Mouse (Mus musculus) layer of hippocampus, adult 8-10 months (tissue): ENCODE measurements at regions not wholly inside any gene's neighbourhood (a gene's known extent, or its start where the extent isn't known, plus 50 kb on each side); places are given as distances from the start of the nearest gene placed in this dataset.
A peak's percentile ranks its signal among the peaks of the same experiment; 100 is the strongest.

Experiments used
- DNase-seq, 2 experiments: peaks; one replicate each; pipeline ENCODE4 v3.0.0; 2022; ENCODE audit warnings: low spot score in 2 of 2

GRCm38 (mm10) chr8:92133484-92134406 lies 223.7 kb upstream of the Irx5 start:
- peak; percentile 37 to 54 for DNase-seq

- DNase-seq = no peak
Observed at GRCm38 (mm10) chr8:92132949-92133348, 224.5 kb upstream of the Irx5 start.

GRCm38 (mm10) chr8:92132526-92132925 lies 224.9 kb upstream of the Irx5 start:
- DNase-seq = no peak

GRCm38 (mm10) chr8:92130025-92130557 lies 227.3 kb upstream of the Irx5 start:
- DNase-seq = no peak

GRCm38 (mm10) chr8:92129241-92130015 lies 228.0 kb upstream of the Irx5 start:
- DNase-seq = no peak

GRCm38 (mm10) chr8:92125631-92126030 lies 231.8 kb upstream of the Irx5 start:
- no peak for DNase-seq

GRCm38 (mm10) chr8:92121296-92121695 lies 236.1 kb upstream of the Irx5 start:
- DNase-seq = no peak

- no peak for DNase-seq
Observed at GRCm38 (mm10) chr8:92115479-92116267, 241.8 kb upstream of the Irx5 start.

- DNase-seq = no peak
Observed at GRCm38 (mm10) chr8:92114311-92115275, 242.8 kb upstream of the Irx5 start.

- no peak for DNase-seq
Observed at GRCm38 (mm10) chr8:92113901-92114300, 243.5 kb upstream of the Irx5 start.

GRCm38 (mm10) chr8:92113386-92113785 lies 244.0 kb upstream of the Irx5 start:
- no peak for DNase-seq

- no peak for DNase-seq
Observed at GRCm38 (mm10) chr8:92104561-92104960, 252.9 kb upstream of the Irx5 start.

GRCm38 (mm10) chr8:92102521-92102920 lies 254.9 kb upstream of the Irx5 start:
- DNase-seq = no peak

GRCm38 (mm10) chr8:92095276-92095675 lies 262.1 kb upstream of the Irx5 start:
- DNase-seq = no peak

- no peak for DNase-seq
Observed at GRCm38 (mm10) chr8:92084124-92084523, 273.3 kb upstream of the Irx5 start.

GRCm38 (mm10) chr8:92081900-92082299 lies 275.5 kb upstream of the Irx5 start:
- no peak for DNase-seq

- DNase-seq = peak; percentile 10 to 20
Observed at GRCm38 (mm10) chr8:92080852-92081251, 276.6 kb upstream of the Irx5 start.

- no peak for DNase-seq
Observed at GRCm38 (mm10) chr8:92077611-92078010, 275.7 kb upstream of the Irx3 start.

GRCm38 (mm10) chr8:92072254-92072615 lies 270.4 kb upstream of the Irx3 start:
- no peak for DNase-seq
